In the genomic region with DNA sequence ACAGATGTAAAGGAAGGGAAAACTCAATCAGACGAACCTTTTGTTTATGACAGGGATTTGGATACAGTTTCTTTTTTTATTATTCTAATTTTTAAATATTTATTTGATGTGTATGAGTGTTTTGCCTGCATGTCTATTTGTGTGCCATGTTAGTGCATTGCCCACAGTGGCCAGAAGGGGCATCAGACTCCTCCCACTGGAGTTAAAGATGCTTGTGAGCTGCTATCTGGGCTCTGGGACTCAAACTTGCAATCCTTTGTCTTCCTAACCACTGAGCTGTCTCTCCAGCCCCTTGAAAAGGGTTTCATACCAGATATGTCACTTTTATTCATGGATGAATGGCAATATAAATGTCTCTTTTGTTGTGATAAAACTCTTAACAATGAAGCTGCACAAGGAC, we compare ENCODE assay signal across 8 mouse cellular contexts.
DNase-seq lines count a peak whose midpoint lies in the region; ATAC-seq and TF ChIP-seq lines count a peak whose summit lies in the region.

No protein-coding gene starts in this region.

- H3K4me2 ChIP-seq in liver, embryonic 12.5 days = no peak overlapping the region

- no peak overlapping the region for H3K27ac ChIP-seq in liver, adult 2 months (replicated peaks; ENCODE audit: insufficient read depth, low read depth, low read length)
- no peak overlapping the region for H3K27ac ChIP-seq in liver, embryonic 12.5 days

- H3K4me3 ChIP-seq in liver, adult 2 months (ENCODE audit: insufficient read depth, low read depth, low read length) = no peak overlapping the region
- H3K4me3 ChIP-seq in liver, embryonic 12.5 days = no peak overlapping the region

- no peak for ATAC-seq in liver, embryonic 12.5 days

- H3K9ac ChIP-seq in liver, adult 2 months (ENCODE audit: low read depth, low read length) = no peak overlapping the region
- no peak overlapping the region for H3K9ac ChIP-seq in liver, embryonic 12.5 days

- DNase-seq in adrenal gland, adult (ENCODE audit: inconsistent age in 2 of 2, low spot score in 1 of 2) = peak; percentile 19 to 68
- no peak for DNase-seq in adrenal gland, adult 2 months
- peak; percentile 29 for DNase-seq in liver, adult 2 months (ENCODE audit: extremely low read depth, low read depth, low spot score)
- peak; percentile 63 for DNase-seq in embryo, embryonic 11 days
- DNase-seq in natural killer cell, adult 2 months (ENCODE audit: low spot score in 2 of 2) = peak; percentile 5 to 51
- no peak for DNase-seq in heart, adult 11 months
- no peak for DNase-seq in Muller cell, postnatal 12 days (ENCODE audit: inconsistent ontology term)

- WGBS in liver, adult 2 months = 83% methylated on average over 1 of the region's 1 CpGs
- 12% methylated on average over 1 of the region's 1 CpGs for WGBS in liver, embryonic 12.5 days (ENCODE audit: insufficient replicate concordance)

- no peaks in the 10 kb centered on the region for H3K9me3 ChIP-seq in liver, embryonic 12.5 days (replicated peaks)

- no peak for TF ChIP-seq POLR2A in liver, adult 2 months (IDR thresholded peaks at IDR 0.05; ENCODE audit: extremely low read depth, insufficient read depth, low read length)

- no peaks in the 10 kb centered on the region for H3K36me3 ChIP-seq in liver, adult 2 months (ENCODE audit: control insufficient read depth, insufficient read depth, low read length)
- H3K36me3 ChIP-seq in liver, embryonic 12.5 days = no peaks in the 10 kb centered on the region

- H3K4me1 ChIP-seq in liver, adult 2 months (ENCODE audit: control insufficient read depth, insufficient read depth, low read length) = peaks cover 4% of the 10 kb centered on the region
- H3K4me1 ChIP-seq in liver, embryonic 12.5 days = peaks cover 6% of the 10 kb centered on the region; the same call in 1 of the 2 replicates

- no peaks in the 10 kb centered on the region for H3K27me3 ChIP-seq in liver, adult 2 months (ENCODE audit: control insufficient read depth, insufficient read depth, low read length)
- H3K27me3 ChIP-seq in liver, embryonic 12.5 days (replicated peaks) = no peaks in the 10 kb centered on the region

- no peaks in the 10 kb centered on the region for H3K79me2 ChIP-seq in liver, adult 2 months (ENCODE audit: control insufficient read depth, insufficient read depth, low read length)

- peak; percentile 66 for TF ChIP-seq CTCF in liver, adult 2 months (IDR thresholded peaks at IDR 0.05; ENCODE audit: low read depth, low read length)

Comparison
In these comparisons a context has a peak if more than half of its experiments do, and no peak if none do; other contexts are left out.
1. DNase-seq: peak in adrenal gland, adult (2 of 2), liver, adult 2 months (single experiment), embryo, embryonic 11 days (single experiment) and natural killer cell, adult 2 months (2 of 2); none in adrenal gland, adult 2 months (single experiment), heart, adult 11 months (single experiment) and Muller cell, postnatal 12 days (single experiment).